Mouse (Mus musculus) spleen, adult 12 weeks (tissue): ENCODE results near the gene Nab2.

Source experiments
- DNase-seq: peaks from one replicate; pipeline ENCODE4 v3.0.0; 2022; ENCODE audit warnings: low spot score

Gene Nab2

DNA sequence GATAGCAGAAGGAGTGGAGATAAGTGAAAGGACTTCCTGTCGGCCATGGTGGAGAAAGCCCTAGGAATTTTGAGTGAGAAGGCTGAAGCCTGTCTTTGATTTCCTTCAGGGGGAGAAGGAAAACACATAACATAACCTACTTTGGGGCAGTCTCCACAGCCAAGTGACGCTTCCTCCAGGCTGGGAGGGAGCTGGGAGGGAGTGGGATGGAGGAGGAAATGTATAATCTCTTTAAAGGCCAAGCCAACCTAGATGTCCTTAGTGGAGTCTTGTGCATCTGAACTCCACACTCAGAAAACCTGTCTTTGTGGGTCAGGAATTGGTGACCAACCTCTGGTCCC lies 53.4 kb downstream of the Nab2 start:
- DNase-seq: no peak

DNA sequence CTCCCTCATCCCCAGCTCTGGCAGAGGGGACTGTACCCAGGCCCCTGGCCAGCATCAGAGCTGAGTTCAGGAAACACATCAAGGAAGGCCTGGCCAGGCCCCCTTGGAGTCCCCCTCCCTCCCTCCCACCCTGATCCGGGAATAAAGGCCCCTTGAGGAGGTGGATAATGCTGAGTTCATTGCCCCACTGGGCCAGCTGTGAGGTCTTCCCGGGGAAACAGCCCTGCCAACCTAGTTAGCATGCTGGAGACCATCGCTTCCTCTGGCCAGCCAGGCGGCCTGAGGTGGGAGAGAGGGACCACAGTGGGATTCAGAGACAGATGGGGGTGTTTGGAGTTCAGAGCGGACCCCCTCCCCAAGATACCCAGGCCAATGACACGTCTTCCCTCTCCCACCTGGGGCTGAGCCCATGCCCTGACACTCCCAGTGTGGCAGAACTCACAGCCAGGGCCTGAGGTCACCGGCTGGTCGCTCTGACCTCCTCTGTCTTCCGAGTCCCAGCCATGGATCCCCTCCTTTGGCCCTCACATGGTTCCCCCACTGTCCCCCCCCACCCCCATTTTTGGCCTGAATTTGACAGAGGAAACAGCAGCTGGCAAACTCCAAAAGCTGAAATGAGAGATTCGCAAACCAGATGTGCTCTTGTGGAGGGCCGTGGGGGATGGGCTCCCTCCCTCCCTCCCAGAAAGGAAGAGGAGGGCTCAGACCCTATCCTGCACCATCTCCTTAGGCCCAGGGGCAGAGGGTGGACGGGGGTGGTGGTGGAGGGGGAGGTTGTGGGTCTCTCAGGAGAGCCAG lies 53.9 kb downstream of the Nab2 start:
- no peak for DNase-seq

DNA sequence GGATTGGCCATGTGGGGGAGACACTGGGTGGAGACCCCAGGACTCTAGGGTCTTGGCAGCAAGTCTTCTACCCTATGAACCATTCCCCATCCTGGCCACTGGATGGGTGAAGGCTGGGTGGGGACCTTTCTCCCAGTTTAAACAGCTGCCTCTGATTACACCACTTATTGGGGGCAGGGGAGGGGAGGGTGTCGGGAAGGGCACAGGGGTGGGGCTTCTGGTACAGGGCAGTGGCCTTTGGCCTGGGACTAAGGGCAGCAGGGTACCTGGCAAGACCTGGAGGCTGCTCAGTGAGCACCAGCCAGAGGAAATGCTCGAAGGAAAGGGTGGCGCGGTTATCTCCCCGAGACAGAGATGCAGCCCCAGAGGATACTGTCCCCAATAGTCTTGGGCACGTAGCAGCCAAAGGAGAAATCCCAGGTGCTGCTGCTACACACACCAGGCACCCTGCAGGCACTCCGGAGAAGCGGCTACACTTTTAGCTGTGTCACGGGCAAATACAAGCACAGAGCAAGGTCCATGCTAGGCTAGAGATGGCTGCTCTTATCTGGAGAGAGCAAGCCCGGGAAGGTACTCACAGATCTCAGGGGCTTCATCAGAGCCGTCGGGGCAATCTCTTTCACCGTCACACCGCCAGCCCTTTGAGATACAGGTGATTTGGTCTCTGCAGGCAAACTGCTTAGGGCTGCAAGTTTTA lies 56.1 kb downstream of the Nab2 start:
- no peak for DNase-seq
